Mouse (Mus musculus) G1E (cell line): ENCODE data around the gene Smpd3. TPM values are rescaled to one million over a fixed set of nuclear protein-coding genes. Genes with fewer than 3 reads are reported as not detected.

Experiments used
- ATAC-seq: 2 replicates; pipeline ENCODE4 v1.8.0; 2016; ENCODE audit warnings: mild to moderate bottlenecking; ENCODE audit not compliant: insufficient number of reproducible peaks, poor library complexity, low FRiP score, severe bottlenecking; ENCODE audit errors: extremely low read depth
- DNase-seq: peaks from one replicate; pipeline ENCODE4 v3.0.0; 2012; ENCODE audit warnings: low spot score
- H3K27me3 ChIP-seq: 2 replicates; pipeline ENCODE4 v1.6.1; 2012; ENCODE audit warnings: mild to moderate bottlenecking, low read length, inconsistent platforms; ENCODE audit not compliant: insufficient read depth
- H3K36me3 ChIP-seq: replicated peaks from 2 replicates; pipeline ENCODE3; 2012; ENCODE audit warnings: mild to moderate bottlenecking, inconsistent platforms
- H3K4me1 ChIP-seq: 2 replicates; pipeline ENCODE4 v1.6.1; 2012; ENCODE audit warnings: low read depth, low read length, inconsistent platforms, mixed read lengths; ENCODE audit not compliant: insufficient read depth
- H3K4me3 ChIP-seq: 2 replicates; pipeline ENCODE4 v1.5.1; 2012; ENCODE audit warnings: low read depth, mild to moderate bottlenecking, inconsistent platforms, low read length, moderate library complexity, mixed read lengths
- H3K9me3 ChIP-seq: replicated peaks from 2 replicates; pipeline ENCODE4 v1.6.1; 2012; ENCODE audit warnings: inconsistent platforms
- CTCF ChIP-seq: IDR thresholded peaks from 2 replicates; pipeline ENCODE4 v1.5.1; 2012; ENCODE audit warnings: low read depth, low read length, inconsistent platforms, mixed read lengths
- GATA1 ChIP-seq: IDR thresholded peaks from 2 replicates; pipeline ENCODE4 v1.6.1; 2012; ENCODE audit warnings: borderline replicate concordance, low read length, inconsistent platforms, mixed read lengths
- GATA2 ChIP-seq: IDR thresholded peaks from 2 replicates; pipeline ENCODE4 v1.6.1; 2012; ENCODE audit warnings: low read depth, low read length, inconsistent platforms, borderline replicate concordance
- POLR2AphosphoS5 ChIP-seq: IDR thresholded peaks from 2 replicates; pipeline ENCODE4 v1.6.1; 2012; ENCODE audit warnings: low read depth, low read length, inconsistent platforms; ENCODE audit not compliant: insufficient replicate concordance
- TAL1 ChIP-seq: conservative IDR thresholded peaks from 2 replicates; pipeline ENCODE4 v1.6.1; 2012; ENCODE audit warnings: low read depth, low read length, inconsistent platforms, mixed read lengths
- polyA plus RNA-seq: library from polyadenylated mRNA; stranded (reverse); fragments of >175 nt; gene quantifications from 2 replicates; pipeline ENCODE4 v1.2.3, GENCODE M21; 2012
- total RNA-seq, 2 experiments: library from RNA; stranded (forward) in 1 of 2; stranded (reverse) in 1 of 2; fragments of 200-1000 nt in 1 of 2; fragments of >200 nt in 1 of 2; fragmentation: Nextera tagmentation in 1 of 2; gene quantifications; 2 replicates each; pipeline ENCODE4 v1.2.3; 2014 to 2017

Gene Smpd3
- total and polyA plus RNA-seq, 3 experiments, result not detected

DNA sequence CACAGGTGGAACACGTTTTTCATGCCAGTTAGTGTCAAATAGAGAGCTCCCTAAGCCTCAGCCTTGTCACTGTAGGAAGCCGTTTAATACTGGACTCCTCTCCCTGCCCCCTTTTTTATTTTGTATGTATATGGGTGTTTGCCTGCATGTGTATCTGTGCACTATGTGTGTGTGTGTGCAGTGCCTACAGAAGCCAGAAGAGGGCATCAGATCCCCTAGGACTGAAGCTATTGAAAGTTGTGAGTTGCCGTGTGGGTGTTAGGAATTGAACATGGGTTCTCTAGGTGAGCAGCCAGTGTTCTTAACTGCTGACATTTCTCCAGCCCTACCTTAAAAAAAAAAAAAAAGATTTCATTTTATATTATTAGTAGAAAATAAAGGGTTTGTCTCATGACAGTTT, 38.1 kb downstream of the Smpd3 start:
- TF ChIP-seq GATA1 (no peak), TAL1 (no peak), CTCF (no peak), GATA2 (no peak), POLR2AphosphoS5 (no peak)
- Histone ChIP-seq H3K4me3 (no peak overlapping the region), H3K36me3 (no peaks in the 10 kb centered on the region), H3K27me3 (peaks cover 21% of the 10 kb centered on the region), H3K9me3 (no peaks in the 10 kb centered on the region), H3K4me1 (no peaks in the 10 kb centered on the region)
- DNase-seq (no peak), ATAC-seq (no peak)

- TF ChIP-seq POLR2AphosphoS5 (no peak), GATA1 (no peak), TAL1 (no peak), GATA2 (no peak), CTCF (no peak)
- ATAC-seq (no peak), DNase-seq (no peak)
- Histone ChIP-seq H3K4me3 (no peak overlapping the region), H3K9me3 (no peaks in the 10 kb centered on the region), H3K4me1 (no peaks in the 10 kb centered on the region), H3K27me3 (peaks cover 16% of the 10 kb centered on the region), H3K36me3 (no peaks in the 10 kb centered on the region)
Measured at GRCm38 (mm10) chr8:106298846-106299245, 38.9 kb downstream of the Smpd3 start.

DNA sequence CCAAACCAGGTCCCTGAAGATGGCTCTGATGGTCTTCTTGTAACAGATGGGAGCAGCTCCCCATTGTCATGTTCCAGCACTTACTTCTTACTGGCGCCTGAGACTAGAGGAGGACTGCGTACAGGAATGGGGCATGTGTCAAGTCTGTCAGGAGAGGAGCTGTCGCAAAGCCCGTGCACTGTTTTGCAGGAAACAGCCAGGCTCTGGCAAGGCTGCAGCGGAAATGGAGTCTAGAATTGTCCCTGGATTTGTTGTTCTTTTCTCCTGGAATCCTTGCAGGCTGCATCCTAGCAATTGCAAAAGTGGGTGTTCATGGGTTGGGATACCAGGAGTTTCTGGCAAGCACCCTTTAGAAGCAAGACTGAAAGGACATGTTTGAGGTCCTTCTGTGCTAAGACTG, 39.5 kb downstream of the Smpd3 start:
- TF ChIP-seq TAL1, result no peak
- no peak for TF ChIP-seq GATA1
- TF ChIP-seq CTCF, result no peak
- no peak for TF ChIP-seq GATA2
- no peak for TF ChIP-seq POLR2AphosphoS5
- no peak for DNase-seq
- no peak for ATAC-seq
- H3K36me3 ChIP-seq, result no peaks in the 10 kb centered on the region
- no peaks in the 10 kb centered on the region for H3K4me1 ChIP-seq
- H3K27me3 ChIP-seq, result peaks cover 17% of the 10 kb centered on the region
- no peaks in the 10 kb centered on the region for H3K9me3 ChIP-seq
- no peak overlapping the region for H3K4me3 ChIP-seq

- Histone ChIP-seq H3K27me3 (peaks cover 23% of the 10 kb centered on the region), H3K4me3 (no peak overlapping the region), H3K4me1 (no peaks in the 10 kb centered on the region), H3K9me3 (no peaks in the 10 kb centered on the region), H3K36me3 (no peaks in the 10 kb centered on the region)
- DNase-seq (no peak), ATAC-seq (no peak)
- no peak for TF ChIP-seq POLR2AphosphoS5
- no peak for TF ChIP-seq TAL1
- no peak for TF ChIP-seq GATA1
- no peak for TF ChIP-seq GATA2
- TF ChIP-seq CTCF, result no peak
Measured at GRCm38 (mm10) chr8:106292484-106293396, 45.0 kb downstream of the Smpd3 start.

- no peaks in the 10 kb centered on the region for H3K9me3 ChIP-seq
- no peaks in the 10 kb centered on the region for H3K36me3 ChIP-seq
- no peaks in the 10 kb centered on the region for H3K4me1 ChIP-seq
- peaks cover 22% of the 10 kb centered on the region for H3K27me3 ChIP-seq
- TF ChIP-seq TAL1 (no peak), POLR2AphosphoS5 (no peak), CTCF (no peak), GATA1 (no peak), GATA2 (no peak)
- DNase-seq (no peak), ATAC-seq (no peak)
- no peak overlapping the region for H3K4me3 ChIP-seq
Measured at GRCm38 (mm10) chr8:106289464-106289863, 48.3 kb downstream of the Smpd3 start.

DNA sequence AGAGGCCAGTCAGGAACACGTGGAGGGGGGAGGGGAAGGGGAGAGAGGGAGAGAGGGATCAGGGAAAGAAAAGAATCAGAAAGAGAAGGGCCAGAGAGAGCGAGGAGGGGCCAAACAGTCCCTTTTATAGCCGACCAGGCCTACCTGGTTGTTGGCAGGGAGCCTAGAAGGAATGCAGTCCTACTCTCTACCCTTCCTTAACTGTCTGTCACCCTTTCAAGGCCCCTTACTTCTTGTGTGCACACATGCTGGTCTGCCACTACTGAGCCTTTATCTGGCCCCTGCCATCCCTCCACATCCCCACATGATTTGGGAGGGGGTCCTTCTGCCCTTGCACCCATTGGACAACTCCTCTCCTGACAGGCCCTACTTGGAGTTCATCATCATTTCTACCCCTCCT, 49.1 kb downstream of the Smpd3 start:
- Histone ChIP-seq H3K36me3 (no peaks in the 10 kb centered on the region), H3K9me3 (no peaks in the 10 kb centered on the region), H3K4me1 (no peaks in the 10 kb centered on the region), H3K27me3 (peaks cover 22% of the 10 kb centered on the region), H3K4me3 (no peak overlapping the region)
- DNase-seq, result no peak
- TF ChIP-seq GATA1 (no peak), POLR2AphosphoS5 (no peak), CTCF (no peak)
- ATAC-seq, result no peak
